Mouse (Mus musculus) adrenal gland, postnatal 14 days (tissue): ENCODE measurements at regions not wholly inside any gene's neighbourhood (a gene's known extent, or its start where the extent isn't known, plus 50 kb on each side); places are given as distances from the start of the nearest gene placed in this dataset.
A peak's percentile ranks its signal among the peaks of the same experiment; 100 is the strongest.

Source experiments
- DNase-seq: peaks from one replicate; pipeline ENCODE4 v3.0.0; 2021; ENCODE audit warnings: mixed read lengths

DNA sequence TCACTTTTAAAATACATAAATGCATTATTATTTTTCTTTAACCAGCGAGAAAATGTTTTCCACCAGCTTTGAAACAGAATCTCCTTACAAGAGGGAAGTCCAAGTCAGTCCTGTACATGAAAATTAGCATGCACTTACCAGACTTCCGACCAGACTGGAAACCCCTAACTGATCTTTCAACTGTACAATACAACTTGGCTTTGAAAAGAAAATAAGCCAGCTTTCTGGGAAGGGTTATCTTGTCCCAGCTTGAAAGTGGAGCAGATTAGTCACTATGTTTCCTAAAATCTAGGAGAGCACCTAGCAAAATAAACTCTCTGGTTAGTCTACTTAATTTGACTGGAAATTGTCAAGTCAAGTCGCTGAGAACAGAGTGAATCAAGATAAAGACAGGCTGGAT, 1110.1 kb downstream of the Gsdmc2 start:
- DNase-seq = no peak

DNA sequence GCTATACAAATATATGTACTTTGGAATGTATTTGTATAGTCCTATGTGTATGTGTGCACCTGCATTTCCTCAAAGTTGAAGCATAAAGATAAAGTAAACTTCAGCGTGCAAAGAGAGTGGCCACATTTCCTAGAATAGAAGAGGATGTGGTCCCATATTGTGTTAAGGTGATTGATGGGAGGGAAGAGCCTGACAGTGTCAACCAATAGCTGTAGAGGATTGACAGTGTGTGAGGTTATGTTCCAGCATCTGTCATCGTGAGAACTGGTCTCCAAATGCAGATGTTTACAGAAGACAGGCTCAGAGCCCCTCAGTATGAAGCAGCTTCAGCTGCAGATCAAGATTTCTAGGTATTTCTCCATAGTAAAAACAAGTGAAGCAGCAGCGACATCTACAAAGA, 1114.5 kb downstream of the Gsdmc2 start:
- no peak for DNase-seq

DNA sequence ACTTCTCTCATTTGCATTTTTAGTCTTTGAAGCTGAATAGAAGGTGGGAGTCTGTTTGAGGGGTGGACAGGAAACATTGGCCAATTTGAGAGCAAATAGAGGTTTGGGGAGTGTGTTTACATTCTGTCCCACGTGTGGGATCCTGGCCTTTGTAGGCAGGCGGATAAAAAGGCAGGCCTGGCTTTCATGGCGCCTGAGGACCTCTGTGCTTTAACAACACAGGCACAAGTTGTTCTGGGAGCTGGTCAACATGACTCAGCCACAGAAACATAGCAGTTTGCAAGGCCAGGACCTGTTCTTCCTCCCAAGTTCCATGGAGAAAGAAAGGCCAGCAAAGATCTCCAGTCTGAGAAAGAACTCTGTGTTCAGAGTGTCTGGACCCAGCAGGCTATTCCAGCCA, 1130.7 kb downstream of the Gsdmc2 start:
- DNase-seq = no peak

DNA sequence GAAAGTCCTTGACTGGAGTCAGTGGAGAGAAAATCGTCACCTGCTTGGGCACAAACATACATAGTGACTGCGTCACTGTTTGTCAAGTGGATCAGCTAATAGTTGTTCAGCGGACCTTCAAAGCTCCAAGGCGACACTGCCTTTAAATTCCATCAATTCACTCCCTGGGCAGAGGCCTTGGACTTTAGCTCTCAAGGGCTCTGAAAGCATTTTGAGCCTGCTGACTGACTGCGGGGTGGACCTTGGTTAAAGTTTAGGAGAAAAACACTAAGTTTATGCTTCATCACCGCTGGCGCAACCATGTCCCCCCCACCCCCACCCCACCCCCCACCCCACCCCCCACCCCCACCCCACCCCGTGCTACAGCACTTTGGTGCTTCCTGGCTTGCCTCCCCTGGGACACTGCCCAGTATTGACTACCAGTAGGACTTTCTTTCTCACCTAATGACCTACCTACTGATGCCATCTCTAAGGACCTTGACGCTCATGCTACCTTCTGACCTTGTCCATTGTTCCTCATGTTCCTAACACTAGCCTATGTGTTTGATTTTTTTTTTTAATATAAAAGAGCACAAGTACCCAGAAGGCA, 1132.3 kb downstream of the Gsdmc2 start:
- peak; percentile 70 for DNase-seq

DNA sequence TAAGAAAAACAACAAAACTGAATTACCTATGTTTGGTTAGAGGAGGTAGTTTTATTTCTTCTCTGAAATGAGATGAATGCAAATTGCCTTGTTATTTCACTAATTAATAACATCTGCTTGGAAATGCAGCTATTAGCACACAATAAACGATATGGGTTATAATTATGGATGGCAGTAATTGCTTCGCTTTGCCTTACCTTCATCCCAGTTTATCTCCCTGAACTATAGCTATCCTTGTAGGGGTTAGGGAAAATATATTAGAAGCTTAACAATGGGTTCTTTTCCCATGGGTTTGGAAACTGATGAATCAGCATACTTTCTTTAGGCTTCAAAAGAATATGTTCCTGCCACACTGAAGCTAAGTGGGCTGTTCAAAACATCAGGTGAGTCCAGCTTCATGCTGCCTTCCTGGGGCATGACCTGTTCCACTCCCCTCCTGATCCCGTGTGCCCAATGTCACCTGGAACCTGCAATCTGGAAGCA, 1132.9 kb downstream of the Gsdmc2 start:
- DNase-seq = no peak

DNA sequence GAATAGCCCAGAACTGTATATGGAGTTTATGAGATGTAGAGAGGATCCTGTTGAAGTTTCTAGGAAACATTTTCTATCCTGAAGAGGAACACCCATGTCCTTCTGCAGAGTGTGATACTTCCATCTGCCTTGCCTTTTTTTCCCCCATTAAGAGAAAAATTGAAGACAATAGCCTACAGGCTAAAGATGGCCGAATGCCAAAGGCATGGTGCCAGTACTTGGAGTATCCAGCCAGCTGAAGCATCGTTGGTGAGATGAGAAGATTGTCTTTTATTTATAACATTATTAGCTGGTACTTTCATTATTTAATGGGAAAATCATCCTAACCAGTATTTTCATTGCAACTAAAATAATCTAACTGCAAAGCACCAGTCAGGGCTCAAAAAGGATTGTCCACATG, 1135.4 kb downstream of the Gsdmc2 start:
- DNase-seq = peak; percentile 8

DNA sequence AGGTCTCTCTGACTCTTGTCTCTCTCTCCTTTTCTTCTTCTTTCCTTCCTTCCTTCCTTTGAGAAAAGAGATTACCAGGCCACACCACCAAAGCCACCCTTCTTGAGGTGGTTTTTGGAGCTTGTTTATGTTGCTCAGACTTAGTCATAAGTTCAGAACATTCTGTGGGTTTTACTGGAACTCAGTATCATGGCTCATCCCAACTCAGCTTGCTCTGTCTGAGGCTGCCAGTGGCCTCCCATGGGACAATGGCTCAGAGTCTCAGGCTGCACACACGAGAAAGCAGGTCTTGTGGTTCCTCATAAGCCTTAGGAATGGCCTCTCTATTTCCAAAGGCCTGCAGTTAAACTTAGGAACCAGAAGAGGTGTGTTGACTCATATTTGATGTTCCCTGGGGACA, 1146.4 kb downstream of the Gsdmc2 start:
- peak; percentile 9 for DNase-seq

DNA sequence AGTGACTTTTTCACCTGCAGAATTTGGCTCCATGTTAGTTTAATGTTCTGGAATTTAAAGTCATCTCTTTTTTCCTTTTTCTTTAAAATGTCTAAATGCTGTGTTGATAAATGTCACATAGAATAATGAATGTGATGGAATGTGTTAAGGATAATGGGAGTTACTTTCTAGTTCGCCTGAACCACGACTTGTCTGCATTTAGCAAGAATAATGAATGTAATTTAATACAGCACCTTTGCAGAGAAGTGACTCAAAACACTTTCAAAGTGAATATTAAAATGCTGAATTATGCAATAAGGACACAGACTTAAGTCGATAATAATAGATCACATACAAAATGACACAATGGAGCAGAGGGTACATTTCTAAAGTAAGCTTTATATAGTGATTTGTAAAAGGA, 1150.2 kb downstream of the Gsdmc2 start:
- DNase-seq = no peak

DNA sequence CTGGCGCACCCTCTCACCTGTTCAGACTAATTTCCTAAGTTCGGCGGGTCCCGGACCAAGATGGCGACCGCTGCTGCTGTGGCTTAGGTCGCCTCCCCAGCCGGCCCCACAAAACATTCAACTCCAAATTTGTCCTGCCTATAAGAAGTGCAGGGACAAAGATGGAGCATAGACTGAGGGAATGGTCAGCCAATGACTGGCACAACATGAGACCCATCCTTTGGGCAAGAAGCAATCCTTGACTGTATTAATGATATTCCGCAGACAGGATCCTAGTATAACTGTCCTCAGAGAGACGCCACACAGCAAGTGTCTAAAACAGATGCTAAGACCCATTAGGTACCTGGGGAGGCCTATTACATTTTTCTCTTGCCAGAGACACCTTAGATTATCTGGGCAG, 1151.3 kb downstream of the Gsdmc2 start:
- DNase-seq = no peak

DNA sequence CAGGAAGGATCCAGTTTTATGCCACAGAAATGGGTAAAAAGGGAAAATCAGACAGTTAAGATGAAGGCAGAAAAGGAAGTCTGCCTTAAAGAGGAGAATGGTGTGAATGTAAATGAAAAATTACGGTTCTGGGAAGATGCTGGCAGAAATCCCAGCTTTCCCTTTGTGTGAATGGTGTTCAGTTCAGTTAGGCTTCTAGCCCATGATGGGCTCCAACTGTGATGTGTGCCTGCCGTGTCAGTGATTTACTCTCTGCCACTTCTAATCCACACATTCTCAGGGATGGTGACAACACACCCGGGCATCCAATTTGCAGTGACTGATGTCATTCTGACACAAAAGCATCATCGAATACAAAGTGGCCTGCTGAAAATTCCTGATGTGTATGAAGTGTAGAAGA, 1171.6 kb downstream of the Gsdmc2 start:
- no peak for DNase-seq

DNA sequence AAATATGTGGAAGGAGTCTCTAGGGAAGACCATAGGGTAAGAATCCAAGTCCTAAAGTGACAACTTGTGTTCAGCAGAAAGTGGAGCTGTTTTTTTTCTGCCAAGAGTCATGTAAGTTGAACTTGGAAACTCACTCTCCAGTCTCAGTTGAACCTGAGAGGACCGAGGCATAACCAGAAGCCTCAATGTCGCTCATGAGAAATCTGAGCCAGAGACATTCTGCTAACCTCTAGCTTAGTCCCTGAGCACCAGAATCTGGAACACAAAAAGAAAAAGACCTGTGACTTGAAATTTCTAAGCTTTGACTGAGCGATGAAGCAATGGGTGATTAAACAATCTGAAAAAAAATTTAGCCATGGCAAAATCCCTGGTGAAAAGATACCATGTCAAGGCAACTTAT, 1175.0 kb downstream of the Gsdmc2 start:
- peak; percentile 8 for DNase-seq

DNA sequence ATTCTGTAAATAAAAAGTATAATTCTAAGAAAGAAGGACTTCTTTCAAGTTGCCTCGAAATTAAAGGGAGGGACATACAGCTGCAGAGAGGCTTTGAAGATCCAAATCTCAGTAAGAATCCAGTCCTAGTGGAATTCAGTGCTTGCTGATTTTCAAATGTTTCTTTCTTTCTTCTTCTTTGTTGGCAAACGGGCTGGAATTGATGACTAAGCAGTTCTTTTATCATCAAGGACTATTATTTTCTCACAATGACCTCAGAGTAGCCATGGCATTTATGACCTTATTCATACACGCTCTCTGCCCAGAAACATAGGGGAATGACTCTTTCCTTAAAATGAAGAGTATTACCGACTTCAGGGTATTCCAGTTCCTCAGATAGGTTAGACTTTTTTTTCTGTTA, 1185.9 kb downstream of the Gsdmc2 start:
- peak; percentile 12 for DNase-seq

DNA sequence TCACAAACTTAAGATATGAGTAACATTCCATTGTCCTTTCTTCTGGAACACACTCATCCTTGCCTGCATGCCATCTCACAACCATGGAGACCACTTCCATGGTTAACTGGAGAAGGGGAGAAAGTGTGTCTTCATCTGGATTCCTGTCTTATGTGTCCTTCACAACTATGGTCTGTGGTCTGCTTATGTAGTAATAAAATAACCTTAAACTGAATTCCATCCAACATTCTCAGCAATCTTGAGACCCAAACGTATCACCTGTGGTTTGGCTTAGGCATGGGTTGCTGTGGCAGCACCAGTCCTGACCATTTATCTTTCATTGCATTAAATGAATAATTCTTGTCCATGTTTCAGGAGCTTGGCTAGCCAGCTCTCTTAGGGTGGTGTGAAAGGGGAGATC, 1186.3 kb downstream of the Gsdmc2 start:
- DNase-seq = no peak

DNA sequence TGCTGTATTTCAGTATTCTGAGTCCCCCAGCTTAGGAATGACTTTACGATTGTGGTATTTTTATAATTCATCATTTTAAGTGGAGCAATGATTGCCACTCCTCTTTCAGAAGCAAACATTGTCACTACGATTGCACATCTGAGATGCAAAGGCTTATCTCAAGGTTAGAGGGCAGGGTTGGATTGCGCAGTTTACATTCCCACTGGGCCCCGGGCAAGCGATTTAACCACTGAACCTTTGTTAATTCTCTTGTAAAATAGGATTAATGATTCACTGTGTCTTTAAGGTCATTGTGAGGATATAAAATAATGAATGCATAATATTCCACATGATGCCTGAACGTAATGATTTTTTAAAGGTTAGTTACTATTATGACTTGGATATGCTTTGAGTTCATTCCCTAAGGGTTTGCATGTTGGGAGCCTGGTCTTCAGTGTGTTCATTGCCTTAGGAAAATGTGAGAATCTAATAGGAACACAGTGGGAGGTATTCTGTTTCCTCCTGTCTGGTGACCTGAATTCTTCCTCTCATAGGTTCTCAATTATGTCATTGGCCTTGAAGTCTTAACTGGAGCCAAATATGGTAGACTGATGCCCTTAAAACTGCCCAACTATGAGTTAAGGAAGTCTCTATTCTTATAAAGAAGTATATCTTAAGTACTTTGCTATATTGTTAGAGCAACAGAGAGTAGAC, 1198.4 kb downstream of the Gsdmc2 start:
- peak; percentile 33 for DNase-seq

DNA sequence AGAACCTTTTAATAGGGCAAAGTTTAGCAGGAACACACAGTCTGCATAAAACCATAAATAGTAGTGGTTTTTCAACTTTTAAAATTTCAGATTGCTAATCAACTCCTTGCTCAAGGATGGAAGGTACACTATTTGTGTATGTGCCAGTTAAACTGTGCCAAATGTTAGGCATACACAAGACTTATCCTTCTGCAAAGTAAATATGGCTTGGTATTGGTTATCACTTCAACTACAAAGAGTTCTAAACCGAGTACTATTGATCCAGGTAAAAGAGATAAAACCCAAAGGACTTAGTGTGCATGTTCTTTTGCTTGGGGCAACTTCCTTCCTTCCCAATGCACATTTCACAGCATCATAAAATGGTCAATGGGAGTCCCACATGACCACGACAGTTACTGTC, 1200.2 kb downstream of the Gsdmc2 start:
- DNase-seq = no peak

DNA sequence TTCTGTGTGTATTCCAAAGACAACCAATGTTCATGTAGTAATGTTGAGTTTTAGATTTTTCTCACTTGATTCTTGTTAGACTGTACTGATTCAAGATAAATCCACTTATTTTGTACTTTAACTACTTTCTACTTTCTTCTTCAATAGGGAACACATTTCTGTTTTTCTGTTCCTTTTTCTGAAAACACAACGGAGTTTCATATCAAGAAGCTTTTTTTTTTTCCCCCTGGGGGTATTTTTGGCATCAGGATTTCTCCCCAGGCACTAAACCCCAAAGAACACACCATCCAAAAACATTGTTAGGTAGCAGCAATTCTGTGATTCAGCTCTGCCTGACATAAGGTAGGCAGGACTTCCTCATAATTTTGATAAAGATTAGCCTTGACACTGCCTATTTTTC, 1200.7 kb downstream of the Gsdmc2 start:
- no peak for DNase-seq

DNA sequence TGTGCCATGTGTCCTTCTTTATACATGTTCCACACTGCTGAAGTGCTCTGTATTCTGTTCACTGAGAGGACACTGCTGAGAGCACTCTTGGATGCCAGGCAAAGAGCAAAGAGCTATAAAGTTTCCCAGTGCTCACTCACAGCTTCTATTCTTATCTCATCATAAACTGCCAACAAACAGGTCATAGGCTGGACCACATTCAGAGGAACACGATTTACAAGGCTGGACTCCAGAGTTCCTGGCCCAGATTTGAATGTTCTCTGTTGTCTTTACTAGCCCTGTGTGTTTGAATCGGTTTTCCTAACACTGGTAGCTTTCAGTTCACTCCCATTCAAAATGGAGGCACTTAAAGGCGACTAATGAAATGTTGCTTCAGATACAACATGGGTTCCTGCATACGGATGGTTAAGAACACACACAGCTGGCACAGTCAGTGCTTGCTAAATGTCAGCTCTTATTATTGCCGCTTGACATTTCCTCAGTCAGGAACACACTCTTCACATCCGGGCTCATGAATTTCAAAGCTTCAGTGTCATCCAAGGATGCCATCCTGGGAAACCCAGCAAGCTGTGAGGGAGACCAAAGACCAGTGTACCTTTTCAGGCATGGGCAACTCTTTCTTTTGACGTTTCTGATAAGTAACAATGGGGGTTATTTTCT, 1203.8 kb downstream of the Gsdmc2 start:
- no peak for DNase-seq

DNA sequence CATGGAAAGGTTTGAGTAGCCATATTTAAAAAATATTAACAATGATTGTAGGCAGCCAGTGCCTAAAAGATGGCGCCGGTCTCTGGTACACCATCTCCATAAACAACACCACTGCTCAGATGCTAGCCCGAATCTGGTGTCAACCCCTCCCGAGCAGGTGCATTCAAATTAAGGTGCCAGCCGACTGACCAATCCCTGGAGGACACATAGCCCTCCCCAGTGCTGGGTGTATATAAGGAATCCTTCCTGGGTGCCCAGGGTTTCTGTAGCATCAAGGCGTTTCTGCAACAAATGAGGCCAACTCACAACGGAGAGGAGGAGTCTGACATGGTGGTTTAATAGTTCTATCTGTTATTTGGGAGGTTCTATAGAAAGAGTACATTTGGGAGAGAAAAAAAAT, 1219.6 kb downstream of the Gsdmc2 start:
- DNase-seq = no peak

DNA sequence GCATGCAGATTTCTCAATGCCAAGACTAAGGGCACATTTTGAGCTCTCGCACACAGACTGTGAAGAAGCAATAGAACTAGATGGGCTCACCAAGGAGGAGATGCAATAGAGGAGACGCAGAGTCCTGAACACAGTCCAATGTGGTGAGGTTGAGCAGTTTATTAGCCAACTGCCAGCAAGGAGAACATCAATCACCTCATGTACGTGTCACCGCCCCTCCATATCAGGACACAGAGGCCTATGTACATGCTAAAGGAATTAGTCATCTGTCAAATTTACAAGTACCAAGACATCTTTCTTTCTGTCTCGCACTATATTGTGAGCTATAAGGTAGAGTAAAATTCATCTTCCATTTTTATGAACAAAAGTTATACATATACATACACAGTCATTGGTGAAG, 1228.9 kb downstream of the Gsdmc2 start:
- DNase-seq = no peak

DNA sequence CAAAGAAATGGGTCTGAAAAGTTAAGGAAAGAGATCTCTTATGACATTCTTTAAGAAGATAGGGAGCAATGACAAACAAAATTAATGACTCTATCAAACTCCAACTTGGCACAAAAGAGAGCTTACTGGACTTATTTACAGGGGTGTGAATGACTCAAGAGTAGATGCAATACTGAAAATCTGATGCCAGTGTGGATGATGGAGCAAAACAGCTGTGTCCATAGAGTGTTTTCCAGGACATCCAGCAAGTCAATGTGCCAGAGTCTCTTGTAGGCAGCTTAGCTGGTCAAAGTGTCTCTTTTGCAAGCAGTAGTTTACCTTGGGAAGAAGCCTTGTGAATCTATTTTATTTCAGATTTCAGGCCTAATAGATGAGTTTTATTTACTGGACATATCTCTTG, 1248.2 kb downstream of the Gsdmc2 start:
- no peak for DNase-seq

DNA sequence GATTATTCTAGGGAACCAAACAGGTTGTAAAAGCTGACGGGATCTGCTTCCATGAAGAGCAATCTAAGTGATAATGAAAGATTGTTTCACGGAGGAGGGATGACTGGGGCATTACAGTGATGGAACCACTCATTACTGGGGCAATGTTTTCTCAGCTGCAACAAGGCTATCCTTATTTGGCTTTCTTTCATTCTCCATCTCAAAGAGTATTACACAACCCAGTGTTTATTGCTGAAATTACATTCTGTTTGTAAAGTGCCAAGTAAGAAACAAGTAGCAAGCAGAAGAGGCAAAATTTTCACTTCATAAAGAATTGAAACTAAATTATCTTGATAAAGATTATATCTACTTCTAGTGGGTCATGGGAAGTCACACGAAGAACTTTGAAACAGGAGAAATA, 1256.4 kb downstream of the Gsdmc2 start:
- no peak for DNase-seq

DNA sequence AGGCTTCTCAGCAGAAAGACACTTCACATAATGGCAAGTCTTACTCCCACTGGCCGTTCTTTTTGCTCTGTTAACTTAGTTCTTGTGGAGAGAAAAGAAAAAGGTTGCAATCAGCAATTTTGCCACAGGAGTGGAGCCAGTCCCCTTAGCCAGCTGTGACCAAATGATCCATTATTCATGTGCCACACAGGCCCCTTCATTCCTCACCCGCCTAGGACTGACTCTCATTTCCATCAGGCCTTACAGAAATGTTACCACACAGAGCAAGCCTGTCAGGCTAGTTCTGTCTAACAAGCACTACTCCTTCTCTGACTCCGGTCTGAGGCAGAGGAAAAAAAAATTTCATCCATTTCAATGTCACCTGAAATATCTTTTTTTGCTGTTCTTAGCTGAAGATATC, 1266.2 kb downstream of the Gsdmc2 start:
- no peak for DNase-seq

DNA sequence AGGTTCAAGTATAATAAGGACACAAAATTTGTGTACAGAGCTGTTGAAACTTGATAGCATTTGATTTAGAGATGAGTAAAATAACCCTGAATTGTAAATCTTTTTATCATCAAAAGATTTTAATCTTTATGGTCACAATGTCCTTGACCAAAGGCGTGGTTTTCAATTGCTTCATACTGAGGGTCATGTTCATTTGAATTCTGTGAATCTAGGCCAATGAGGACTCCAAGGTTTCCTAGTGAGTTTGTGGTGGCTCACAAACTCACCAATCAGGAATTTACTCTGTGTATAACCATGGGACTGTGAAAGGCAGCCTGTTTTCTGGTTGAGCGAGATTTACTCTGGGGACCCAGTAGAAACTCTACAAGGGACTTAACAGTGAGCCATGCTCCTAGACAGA, 1269.2 kb downstream of the Gsdmc2 start:
- DNase-seq = peak; percentile 60

DNA sequence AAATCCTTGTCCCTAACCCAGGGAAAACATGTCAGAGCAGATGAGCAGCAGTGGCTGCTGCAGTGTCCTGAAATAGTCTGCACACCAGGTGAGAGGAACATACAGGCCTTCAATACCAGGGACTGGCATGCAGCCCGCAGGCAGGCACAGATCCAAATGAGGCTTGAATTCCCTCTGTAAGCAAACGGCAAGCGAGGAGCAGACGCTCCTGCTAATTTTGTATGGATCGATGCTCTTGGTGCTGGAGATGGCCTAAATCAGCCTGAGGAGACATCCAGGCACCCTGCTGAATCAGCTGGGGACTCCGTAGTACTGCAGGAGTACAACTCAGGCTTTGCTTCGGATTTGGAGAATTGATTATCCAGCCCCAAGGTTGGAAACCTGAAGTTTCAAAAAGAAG, 1273.2 kb downstream of the Gsdmc2 start:
- peak; percentile 33 for DNase-seq
